ENCODE assay signal across 17 mouse cellular contexts in genomic region chr6:121407571-121408011, GRCm38 (mm10).
DNase-seq lines count a peak whose midpoint lies in the region; ATAC-seq and TF ChIP-seq lines count a peak whose summit lies in the region.
"Had no signal": no experiment of that assay in that cellular context is flagged by ENCODE, and none has a peak within 500 bp of the region (broad histone marks: within the 10 kb centered on the region; RNA-seq: fewer than 3 reads in every experiment).

No protein-coding gene starts in this region.

- no peak for TF ChIP-seq CTCF in forebrain, postnatal 0 days (IDR thresholded peaks at IDR 0.05; ENCODE audit: low read depth)

- no peak overlapping the region for H3K4me2 ChIP-seq in forebrain, postnatal 0 days (ENCODE audit: low read depth)
- no peak overlapping the region for H3K4me2 ChIP-seq in hindbrain, embryonic 15.5 days
- no peak overlapping the region for H3K4me2 ChIP-seq in neural tube, embryonic 12.5 days (replicated peaks)
- H3K4me2 ChIP-seq: heart, embryonic 11.5 days; limb, embryonic 15.5 days had no signal

- H3K4me3 ChIP-seq in forebrain, postnatal 0 days (ENCODE audit: low read depth, low read length): no peak overlapping the region
- H3K4me3 ChIP-seq in forebrain, embryonic 10.5 days: no peak overlapping the region
- no peak overlapping the region for H3K4me3 ChIP-seq in hindbrain, embryonic 15.5 days
- H3K4me3 ChIP-seq in neural tube, embryonic 12.5 days: no peak overlapping the region
- H3K4me3 ChIP-seq: limb, embryonic 15.5 days; megakaryocyte, embryonic 14.5 days had no signal

- no peaks in the 10 kb centered on the region; the same call in 1 of the 2 replicates for H3K36me3 ChIP-seq in forebrain, postnatal 0 days (ENCODE audit: insufficient read depth)
- H3K36me3 ChIP-seq in forebrain, embryonic 10.5 days (replicated peaks): no peaks in the 10 kb centered on the region
- H3K36me3 ChIP-seq in hindbrain, embryonic 15.5 days: no peaks in the 10 kb centered on the region
- H3K36me3 ChIP-seq in neural tube, embryonic 12.5 days: no peaks in the 10 kb centered on the region
- H3K36me3 ChIP-seq: limb, embryonic 15.5 days had no signal

- H3K9me3 ChIP-seq in forebrain, postnatal 0 days (ENCODE audit: low read length): no peaks in the 10 kb centered on the region
- H3K9me3 ChIP-seq in forebrain, embryonic 10.5 days: no peaks in the 10 kb centered on the region
- no peaks in the 10 kb centered on the region for H3K9me3 ChIP-seq in hindbrain, embryonic 15.5 days
- H3K9me3 ChIP-seq in neural tube, embryonic 12.5 days: no peaks in the 10 kb centered on the region
- H3K9me3 ChIP-seq: limb, embryonic 15.5 days had no signal

- DNase-seq in forebrain, postnatal 0 days: no peak
- no peak for DNase-seq in forebrain, embryonic 10.5 days (ENCODE audit: extremely low spot score, low spot score)
- DNase-seq in lung, postnatal 10 days: peak; percentile 27
- no peak for DNase-seq in lung, postnatal 36 days
- DNase-seq in spleen, postnatal 14 days (ENCODE audit: low spot score in 2 of 2): no peak
- DNase-seq: cerebellum, adult 11-12 months; kidney, postnatal 10 days; layer of hippocampus, adult 9-11 months; lung, adult 18-20 months; retina, postnatal 1 day; thymus, postnatal 36 days had no signal

- H3K9ac ChIP-seq in forebrain, postnatal 0 days: no peak overlapping the region
- H3K9ac ChIP-seq in hindbrain, embryonic 15.5 days: no peak overlapping the region
- no peak overlapping the region for H3K9ac ChIP-seq in neural tube, embryonic 12.5 days
- H3K9ac ChIP-seq: limb, embryonic 15.5 days had no signal

- WGBS in forebrain, postnatal 0 days: 29% methylated on average over 5 of the region's 5 CpGs
- WGBS in forebrain, embryonic 10.5 days: 55% methylated on average over 5 of the region's 5 CpGs
- 16% methylated on average over 5 of the region's 5 CpGs for WGBS in hindbrain, embryonic 15.5 days
- 16% methylated on average over 5 of the region's 5 CpGs for WGBS in neural tube, embryonic 12.5 days

- H3K4me1 ChIP-seq in forebrain, postnatal 0 days (ENCODE audit: insufficient read depth): peaks cover 10% of the 10 kb centered on the region; the same call in 1 of the 2 replicates
- H3K4me1 ChIP-seq in forebrain, embryonic 10.5 days: peaks cover 11% of the 10 kb centered on the region
- peaks cover 27% of the 10 kb centered on the region for H3K4me1 ChIP-seq in hindbrain, embryonic 15.5 days (replicated peaks)
- H3K4me1 ChIP-seq in neural tube, embryonic 12.5 days: peaks cover 18% of the 10 kb centered on the region

- no peak overlapping the region for H3K27ac ChIP-seq in forebrain, postnatal 0 days (ENCODE audit: low read depth, low read length)
- H3K27ac ChIP-seq in forebrain, embryonic 10.5 days: no peak overlapping the region
- peak overlapping the region; percentile 28 for H3K27ac ChIP-seq in hindbrain, embryonic 15.5 days (replicated peaks)
- peak overlapping the region; percentile 34; the same call in 1 of the 2 replicates for H3K27ac ChIP-seq in neural tube, embryonic 12.5 days
- H3K27ac ChIP-seq: limb, embryonic 15.5 days had no signal

- peaks cover 13% of the 10 kb centered on the region for H3K27me3 ChIP-seq in forebrain, postnatal 0 days (ENCODE audit: insufficient read depth, low read length)
- peaks cover 35% of the 10 kb centered on the region for H3K27me3 ChIP-seq in forebrain, embryonic 10.5 days (ENCODE audit: poor library complexity, severe bottlenecking)
- peaks cover 3% of the 10 kb centered on the region for H3K27me3 ChIP-seq in hindbrain, embryonic 15.5 days
- peaks cover 14% of the 10 kb centered on the region for H3K27me3 ChIP-seq in neural tube, embryonic 12.5 days (replicated peaks)

- ATAC-seq in forebrain, postnatal 0 days: peak; percentile 52; the same call in 1 of the 2 replicates
- ATAC-seq in hindbrain, embryonic 15.5 days (ENCODE audit: low FRiP score, low read depth): no peak
- ATAC-seq in neural tube, embryonic 12.5 days (ENCODE audit: low FRiP score, low read depth): peak; percentile 56; the same call in 1 of the 2 replicates
- ATAC-seq in erythroblast, adult 5-6 weeks (replicated peaks; ENCODE audit: low FRiP score, poor library complexity, severe bottlenecking): no peak

Comparison
In these comparisons a context has a peak if more than half of its experiments do, and no peak if none do; other contexts are left out.
1. ATAC-seq: peak in forebrain, postnatal 0 days (single experiment) and neural tube, embryonic 12.5 days (single experiment); none in hindbrain, embryonic 15.5 days (single experiment) and erythroblast, adult 5-6 weeks (single experiment).
2. H3K27ac ChIP-seq: peak in hindbrain, embryonic 15.5 days (single experiment) and neural tube, embryonic 12.5 days (single experiment); none in forebrain, postnatal 0 days (single experiment) and forebrain, embryonic 10.5 days (single experiment).